Mouse (Mus musculus): ENCODE results near the gene Rergl. TPM values are rescaled to one million over a fixed set of nuclear protein-coding genes. Genes with fewer than 3 reads are reported as not detected.

Gene Rergl
- polyA plus RNA-seq, 1 experiment from 2014 or later = not detected

Other genes with a start within 250 kb of the Rergl start
- gene Pik3c2g, start 85.2 kb upstream of the Rergl start, polyA plus RNA-seq (2016; fragmentation: Nextera tagmentation; extraction: Ambion mirVana) = 0.08 and 0.25 TPM in 2 replicates